Mouse (Mus musculus): ENCODE measurements at regions not wholly inside any gene's neighbourhood (a gene's known extent, or its start where the extent isn't known, plus 50 kb on each side); places are given as distances from the start of the nearest gene placed in this dataset.

DNA sequence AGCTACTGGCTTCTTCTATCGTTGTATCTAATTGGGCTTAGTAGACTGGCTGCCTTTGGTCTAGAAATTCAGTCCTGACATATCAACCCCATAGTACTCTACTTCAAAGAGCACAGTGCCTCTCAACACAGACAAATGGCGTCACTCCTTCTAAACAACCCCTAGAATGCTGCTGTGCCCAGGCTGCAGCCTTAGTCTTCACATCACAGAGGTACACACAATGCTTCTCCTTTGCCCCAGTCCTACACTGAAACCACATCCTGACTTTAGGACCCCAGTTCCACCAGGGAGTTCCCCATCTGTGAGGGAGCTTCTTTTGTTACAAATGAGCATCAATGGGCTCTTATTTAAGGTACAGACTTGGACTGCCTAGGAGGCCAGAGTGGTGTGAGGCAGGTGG, 312.6 kb downstream of the Cd83 start:
- DNase-seq = peak; percentile 36

- no peak for DNase-seq
Observed at GRCm38 (mm10) chr13:44099511-44099910, 314.9 kb downstream of the Cd83 start.

GRCm38 (mm10) chr13:44100125-44101067, 315.8 kb downstream of the Cd83 start:
- DNase-seq = no peak

GRCm38 (mm10) chr13:44101161-44101560, 316.6 kb downstream of the Cd83 start:
- no peak for DNase-seq

DNA sequence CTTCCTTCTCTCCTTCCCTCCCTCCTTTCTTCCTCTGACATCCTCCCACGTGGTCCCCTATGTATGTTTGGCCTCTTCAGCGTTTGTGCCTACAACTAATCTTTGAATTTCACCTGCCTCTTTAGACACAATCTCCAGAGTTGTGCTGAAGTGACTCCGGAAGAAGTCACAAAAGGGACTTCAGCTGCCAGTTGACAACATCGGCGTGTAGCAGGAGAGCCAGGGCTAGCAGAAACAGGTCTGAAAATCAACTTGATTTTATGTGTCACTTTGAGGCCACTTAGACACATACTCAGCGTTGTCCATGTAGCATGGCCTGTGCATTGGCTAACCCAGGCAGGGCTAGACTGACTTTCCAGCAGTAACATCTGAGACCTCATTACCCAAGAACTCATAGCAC, 317.2 kb downstream of the Cd83 start:
- no peak for DNase-seq

- DNase-seq = no peak
Observed at GRCm38 (mm10) chr13:44102257-44102656, 317.7 kb downstream of the Cd83 start.

GRCm38 (mm10) chr13:44103340-44103739, 318.8 kb downstream of the Cd83 start:
- DNase-seq = no peak

- no peak for DNase-seq
Observed at GRCm38 (mm10) chr13:44105161-44105560, 320.6 kb downstream of the Cd83 start.

DNA sequence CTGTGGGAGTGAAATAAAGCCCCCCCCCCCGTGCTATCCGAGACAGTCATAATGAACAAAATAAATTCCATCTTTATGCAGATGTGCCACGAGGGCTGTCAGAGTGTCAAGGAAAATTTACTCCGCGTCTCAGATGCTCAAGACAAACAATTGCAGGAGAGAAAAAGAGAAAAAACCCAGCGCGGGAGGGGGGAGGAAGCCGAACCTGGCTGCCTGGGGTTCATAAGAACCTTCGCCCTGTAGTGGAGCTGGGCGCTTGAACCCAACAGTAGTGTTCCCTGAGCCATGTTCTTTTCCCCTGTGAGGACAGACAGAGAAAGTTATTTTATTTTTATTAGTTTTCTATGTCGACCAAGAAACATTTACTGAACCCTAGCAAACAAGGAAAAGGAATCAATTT, 324.1 kb downstream of the Cd83 start:
- no peak for DNase-seq

DNA sequence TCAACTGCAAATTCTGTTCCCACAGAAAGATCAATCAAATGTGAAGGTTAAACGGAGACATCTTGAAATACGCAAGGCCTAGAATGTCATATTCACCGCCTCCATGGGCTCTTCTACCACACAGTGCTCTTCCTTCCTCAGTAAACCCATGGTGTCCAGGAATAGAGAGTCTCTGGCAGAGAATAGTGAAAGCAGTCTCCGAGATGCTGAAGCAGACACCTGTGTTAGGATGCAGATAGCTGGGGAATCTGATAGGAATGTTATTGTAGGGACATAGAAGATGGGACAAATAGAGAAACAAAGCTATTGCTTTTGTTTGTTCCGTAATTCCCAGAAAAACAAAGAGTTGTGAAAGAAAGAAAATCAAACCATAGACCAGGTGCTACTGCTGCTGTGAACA, 328.5 kb downstream of the Cd83 start:
- DNase-seq = no peak

GRCm38 (mm10) chr13:44114856-44115255, 330.3 kb downstream of the Cd83 start:
- no peak for DNase-seq

- no peak for DNase-seq
Observed at GRCm38 (mm10) chr13:44117841-44118240, 333.3 kb downstream of the Cd83 start.

- DNase-seq = no peak
Observed at GRCm38 (mm10) chr13:44118846-44119245, 334.3 kb downstream of the Cd83 start.

GRCm38 (mm10) chr13:44121241-44121671, 336.7 kb downstream of the Cd83 start:
- DNase-seq = no peak

DNA sequence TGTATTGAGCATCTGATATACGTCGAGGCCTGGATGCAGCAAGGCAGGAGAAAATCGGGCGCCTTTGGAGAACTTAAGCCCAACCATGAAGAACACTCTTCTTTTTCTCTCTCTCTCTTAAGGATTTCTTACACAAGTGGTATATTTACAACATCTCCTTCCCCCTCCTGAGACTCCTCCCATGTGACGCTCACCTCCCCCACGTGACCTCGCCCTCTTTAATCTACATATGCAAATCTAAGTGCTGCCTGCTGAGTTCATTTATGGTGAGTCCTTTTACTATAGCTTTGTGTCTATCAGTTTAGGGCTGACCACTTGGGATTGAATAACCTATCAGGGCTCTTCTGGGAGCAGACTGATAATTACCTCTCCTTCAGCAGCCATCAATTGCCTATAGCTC, 337.4 kb downstream of the Cd83 start:
- no peak for DNase-seq

DNA sequence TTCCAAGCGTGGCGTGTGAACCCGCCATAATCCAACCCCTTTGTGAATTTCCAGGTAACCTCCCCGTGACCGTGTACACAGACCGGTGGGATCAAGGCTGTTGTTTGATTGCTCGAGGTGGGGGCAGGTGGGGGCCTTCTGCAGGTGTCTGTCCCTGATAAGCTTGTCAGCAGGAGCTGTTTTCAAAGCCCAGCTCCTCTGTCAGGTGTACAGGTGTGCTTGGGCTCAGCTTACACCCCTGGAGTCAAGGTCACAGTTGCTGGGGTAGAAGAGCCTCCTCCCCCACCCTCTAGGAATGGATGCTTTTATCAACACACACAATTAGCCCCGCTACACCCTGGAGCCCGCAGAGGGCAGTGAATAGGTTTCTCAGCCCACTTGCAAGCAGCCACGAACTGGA, 341.6 kb downstream of the Cd83 start:
- no peak for DNase-seq

GRCm38 (mm10) chr13:44128506-44129274, 344.1 kb downstream of the Cd83 start:
- DNase-seq = no peak

DNA sequence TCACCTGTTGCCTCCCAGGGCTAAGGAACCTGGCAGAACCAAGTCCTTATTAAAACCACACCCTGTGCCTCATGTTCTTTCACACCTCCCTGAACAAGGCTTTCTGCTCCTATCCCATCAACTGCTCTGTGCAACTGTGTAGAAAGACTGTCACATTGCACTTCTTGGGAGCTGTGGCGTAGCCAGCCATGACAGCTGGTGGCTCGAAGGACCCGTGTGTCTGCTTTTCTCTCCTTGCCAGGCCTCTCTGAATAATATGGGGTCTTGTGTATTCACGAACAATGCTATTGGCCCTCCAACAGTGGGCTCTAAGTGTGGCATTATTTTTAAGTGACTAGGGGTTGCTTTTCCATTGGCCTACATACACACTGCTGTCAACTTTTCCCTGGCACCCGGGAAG, 347.3 kb downstream of the Cd83 start:
- DNase-seq = no peak

- no peak for DNase-seq
Observed at GRCm38 (mm10) chr13:44132510-44132909, 347.9 kb downstream of the Cd83 start.

DNA sequence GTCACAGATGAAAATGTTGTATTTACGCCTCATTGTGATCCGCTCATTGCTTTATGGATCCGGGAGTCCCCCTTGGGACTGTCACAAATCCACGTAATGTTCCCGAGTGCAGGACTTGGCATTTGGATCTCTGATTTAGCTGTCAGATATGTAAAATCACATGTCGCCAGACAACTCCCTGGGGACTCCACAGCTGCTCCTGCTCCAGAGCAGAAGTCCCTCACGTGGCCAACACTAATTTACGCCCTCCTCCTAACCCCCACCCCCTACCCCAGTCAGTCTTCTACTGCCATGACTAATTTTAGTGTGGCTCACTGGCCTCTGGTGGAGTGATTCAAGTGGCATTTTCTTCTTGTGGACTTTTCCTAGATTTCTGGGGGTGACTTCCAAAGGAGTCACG, 348.9 kb downstream of the Cd83 start:
- no peak for DNase-seq

DNA sequence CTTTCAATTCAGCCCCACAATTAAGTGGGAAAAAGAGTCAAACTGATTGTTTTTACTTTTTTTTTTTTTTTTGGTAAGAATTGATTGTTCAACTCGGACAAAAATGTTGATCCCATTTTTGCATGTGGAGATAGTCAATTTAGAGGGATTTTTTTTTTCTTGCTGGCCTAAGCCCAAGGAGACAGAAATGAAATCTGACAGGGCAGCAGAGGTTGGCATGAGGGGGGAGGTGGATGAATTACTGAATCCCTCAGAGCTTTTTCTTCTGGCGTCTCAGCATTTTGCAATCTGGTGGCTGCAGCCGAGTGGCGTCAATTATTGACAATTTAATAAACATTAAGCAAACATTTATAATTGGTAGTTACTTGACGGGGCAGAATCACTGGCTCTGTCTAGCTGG, 356.6 kb downstream of the Cd83 start:
- DNase-seq = no peak

DNA sequence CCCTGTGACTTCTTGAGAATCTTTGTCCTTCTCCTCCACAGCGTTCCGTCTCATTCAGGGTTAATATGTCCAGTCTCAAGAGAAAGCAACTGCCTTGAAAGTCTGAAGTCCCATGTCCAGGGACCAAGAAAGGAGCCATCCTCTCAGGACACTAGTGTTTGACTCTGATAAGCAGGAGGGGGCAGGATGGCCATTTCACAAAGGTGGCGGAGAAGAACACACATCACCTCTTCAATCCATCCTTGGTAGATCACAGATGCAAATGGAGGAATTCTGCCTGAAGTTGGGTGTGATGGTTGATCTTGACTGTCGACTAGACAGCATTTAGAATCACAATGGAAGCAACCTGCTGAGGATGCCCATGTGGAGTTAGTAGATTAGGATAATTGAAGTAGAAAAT, 360.9 kb downstream of the Cd83 start:
- no peak for DNase-seq

- no peak for DNase-seq
Observed at GRCm38 (mm10) chr13:44147841-44148240, 363.3 kb downstream of the Cd83 start.

- no peak for DNase-seq
Observed at GRCm38 (mm10) chr13:44149499-44149898, 364.9 kb downstream of the Cd83 start.
